Mouse (Mus musculus): ENCODE measurements at regions not wholly inside any gene's neighbourhood (a gene's known extent, or its start where the extent isn't known, plus 50 kb on each side); places are given as distances from the start of the nearest gene placed in this dataset.

GRCm38 (mm10) chr17:45910245-45910644 lies 121.9 kb downstream of the Vegfa start:
- WGBS = 87% methylated on average over 3 of the region's 3 CpGs
- no peak overlapping the region for H3K4me3 ChIP-seq (ENCODE audit: low read depth, low read length)
- no peaks in the 10 kb centered on the region for H3K4me1 ChIP-seq (replicated peaks; ENCODE audit: control insufficient read depth, insufficient read depth, low read length)
- no peak for ATAC-seq (replicated peaks; ENCODE audit: low FRiP score, low TSS enrichment, low read depth)
- no peak overlapping the region for H3K9ac ChIP-seq (ENCODE audit: low read length)
- no peak overlapping the region for H3K27ac ChIP-seq (ENCODE audit: low read depth)
- H3K36me3 ChIP-seq (ENCODE audit: control insufficient read depth, insufficient read depth, low read length) = no peaks in the 10 kb centered on the region
- no peaks in the 10 kb centered on the region for H3K9me3 ChIP-seq (ENCODE audit: control insufficient read depth, low read length)
- DNase-seq (ENCODE audit: low spot score) = no peak
- H3K27me3 ChIP-seq (replicated peaks; ENCODE audit: control insufficient read depth, insufficient read depth, low read length) = no peaks in the 10 kb centered on the region
- H3K4me2 ChIP-seq (ENCODE audit: low read length) = no peak overlapping the region

GRCm38 (mm10) chr17:45907587-45907986 lies 124.6 kb downstream of the Vegfa start:
- no peak overlapping the region for H3K4me2 ChIP-seq (ENCODE audit: low read length)
- H3K9ac ChIP-seq (ENCODE audit: low read length) = no peak overlapping the region
- no peak overlapping the region for H3K27ac ChIP-seq (ENCODE audit: low read depth)
- H3K4me1 ChIP-seq (replicated peaks; ENCODE audit: control insufficient read depth, insufficient read depth, low read length) = no peaks in the 10 kb centered on the region
- no peak for DNase-seq (ENCODE audit: low spot score)
- no peaks in the 10 kb centered on the region for H3K36me3 ChIP-seq (ENCODE audit: control insufficient read depth, insufficient read depth, low read length)
- WGBS = 69% methylated on average over 11 of the region's 11 CpGs
- H3K4me3 ChIP-seq (ENCODE audit: low read depth, low read length) = no peak overlapping the region
- ATAC-seq (replicated peaks; ENCODE audit: low FRiP score, low TSS enrichment, low read depth) = no peak
- H3K9me3 ChIP-seq (ENCODE audit: control insufficient read depth, low read length) = no peaks in the 10 kb centered on the region
- H3K27me3 ChIP-seq (replicated peaks; ENCODE audit: control insufficient read depth, insufficient read depth, low read length) = no peaks in the 10 kb centered on the region

- no peaks in the 10 kb centered on the region for H3K4me1 ChIP-seq (replicated peaks; ENCODE audit: control insufficient read depth, insufficient read depth, low read length)
- H3K27ac ChIP-seq (ENCODE audit: low read depth) = no peak overlapping the region
- H3K36me3 ChIP-seq (ENCODE audit: control insufficient read depth, insufficient read depth, low read length) = no peaks in the 10 kb centered on the region
- WGBS = 65% methylated on average over 7 of the region's 7 CpGs
- no peak overlapping the region for H3K4me2 ChIP-seq (ENCODE audit: low read length)
- H3K4me3 ChIP-seq (ENCODE audit: low read depth, low read length) = no peak overlapping the region
- no peak for DNase-seq (ENCODE audit: low spot score)
- H3K9ac ChIP-seq (ENCODE audit: low read length) = no peak overlapping the region
- no peaks in the 10 kb centered on the region for H3K9me3 ChIP-seq (ENCODE audit: control insufficient read depth, low read length)
- H3K27me3 ChIP-seq (replicated peaks; ENCODE audit: control insufficient read depth, insufficient read depth, low read length) = no peaks in the 10 kb centered on the region
- no peak for ATAC-seq (replicated peaks; ENCODE audit: low FRiP score, low TSS enrichment, low read depth)
Observed at GRCm38 (mm10) chr17:45905596-45905995, 126.6 kb downstream of the Vegfa start.

GRCm38 (mm10) chr17:45904251-45904650 lies 127.9 kb downstream of the Vegfa start:
- ATAC-seq (replicated peaks; ENCODE audit: low FRiP score, low TSS enrichment, low read depth) = no peak
- 78% methylated on average over 4 of the region's 4 CpGs for WGBS

GRCm38 (mm10) chr17:45903294-45903693 lies 128.9 kb downstream of the Vegfa start:
- H3K4me2 ChIP-seq (ENCODE audit: low read length) = no peak overlapping the region
- H3K27me3 ChIP-seq (replicated peaks; ENCODE audit: control insufficient read depth, insufficient read depth, low read length) = no peaks in the 10 kb centered on the region
- no peak overlapping the region for H3K4me3 ChIP-seq (ENCODE audit: low read depth, low read length)
- peaks cover 3% of the 10 kb centered on the region; the same call in 1 of the 2 replicates for H3K9me3 ChIP-seq (ENCODE audit: control insufficient read depth, low read length)
- no peaks in the 10 kb centered on the region for H3K36me3 ChIP-seq (ENCODE audit: control insufficient read depth, insufficient read depth, low read length)
- no peak overlapping the region for H3K27ac ChIP-seq (ENCODE audit: low read depth)
- WGBS = 92% methylated on average over 9 of the region's 9 CpGs
- no peaks in the 10 kb centered on the region for H3K4me1 ChIP-seq (replicated peaks; ENCODE audit: control insufficient read depth, insufficient read depth, low read length)
- DNase-seq (ENCODE audit: low spot score) = no peak
- no peak overlapping the region for H3K9ac ChIP-seq (ENCODE audit: low read length)
- no peak for ATAC-seq (replicated peaks; ENCODE audit: low FRiP score, low TSS enrichment, low read depth)

More at GRCm38 (mm10) chr17:45904251-45904650, 127.9 kb downstream of the Vegfa start:
- Histone ChIP-seq H3K9me3 (ENCODE audit: control insufficient read depth, low read length) (peaks cover 2% of the 10 kb centered on the region; the same call in 1 of the 2 replicates), H3K4me3 (ENCODE audit: low read depth, low read length) (no peak overlapping the region), H3K9ac (ENCODE audit: low read length) (no peak overlapping the region), H3K4me2 (ENCODE audit: low read length) (no peak overlapping the region), H3K36me3 (ENCODE audit: control insufficient read depth, insufficient read depth, low read length) (no peaks in the 10 kb centered on the region), H3K27ac (ENCODE audit: low read depth) (no peak overlapping the region), H3K4me1 (replicated peaks; ENCODE audit: control insufficient read depth, insufficient read depth, low read length) (no peaks in the 10 kb centered on the region), H3K27me3 (replicated peaks; ENCODE audit: control insufficient read depth, insufficient read depth, low read length) (no peaks in the 10 kb centered on the region)
- DNase-seq (ENCODE audit: low spot score) = no peak

GRCm38 (mm10) chr17:45902668-45903067 lies 129.5 kb downstream of the Vegfa start:
- H3K9ac ChIP-seq (ENCODE audit: low read length) = no peak overlapping the region
- H3K4me3 ChIP-seq (ENCODE audit: low read depth, low read length) = no peak overlapping the region
- DNase-seq (ENCODE audit: low spot score) (no peak), ATAC-seq (replicated peaks; ENCODE audit: low FRiP score, low TSS enrichment, low read depth) (no peak)
- H3K27me3 ChIP-seq (replicated peaks; ENCODE audit: control insufficient read depth, insufficient read depth, low read length) = no peaks in the 10 kb centered on the region
- no peak overlapping the region for H3K4me2 ChIP-seq (ENCODE audit: low read length)
- H3K4me1 ChIP-seq (replicated peaks; ENCODE audit: control insufficient read depth, insufficient read depth, low read length) = no peaks in the 10 kb centered on the region
- no peak overlapping the region for H3K27ac ChIP-seq (ENCODE audit: low read depth)
- H3K36me3 ChIP-seq (ENCODE audit: control insufficient read depth, insufficient read depth, low read length) = no peaks in the 10 kb centered on the region
- peaks cover 3% of the 10 kb centered on the region; the same call in 1 of the 2 replicates for H3K9me3 ChIP-seq (ENCODE audit: control insufficient read depth, low read length)
- 92% methylated on average over 7 of the region's 7 CpGs for WGBS

GRCm38 (mm10) chr17:45896922-45897302 lies 135.3 kb downstream of the Vegfa start:
- no peak overlapping the region for H3K4me2 ChIP-seq (ENCODE audit: low read length)
- H3K27me3 ChIP-seq (replicated peaks; ENCODE audit: control insufficient read depth, insufficient read depth, low read length) = no peaks in the 10 kb centered on the region
- H3K27ac ChIP-seq (ENCODE audit: low read depth) = no peak overlapping the region
- WGBS = 73% methylated on average over 4 of the region's 4 CpGs
- no peak for DNase-seq (ENCODE audit: low spot score)
- peaks cover 3% of the 10 kb centered on the region; the same call in 1 of the 2 replicates for H3K9me3 ChIP-seq (ENCODE audit: control insufficient read depth, low read length)
- H3K4me3 ChIP-seq (ENCODE audit: low read depth, low read length) = no peak overlapping the region
- H3K9ac ChIP-seq (ENCODE audit: low read length) = no peak overlapping the region
- peaks cover 6% of the 10 kb centered on the region for H3K4me1 ChIP-seq (replicated peaks; ENCODE audit: control insufficient read depth, insufficient read depth, low read length)
- H3K36me3 ChIP-seq (ENCODE audit: control insufficient read depth, insufficient read depth, low read length) = no peaks in the 10 kb centered on the region
- no peak for ATAC-seq (replicated peaks; ENCODE audit: low FRiP score, low TSS enrichment, low read depth)

GRCm38 (mm10) chr17:45896142-45896921 lies 135.8 kb downstream of the Vegfa start:
- Histone ChIP-seq H3K4me3 (ENCODE audit: low read depth, low read length) (no peak overlapping the region), H3K27me3 (replicated peaks; ENCODE audit: control insufficient read depth, insufficient read depth, low read length) (no peaks in the 10 kb centered on the region), H3K4me2 (ENCODE audit: low read length) (no peak overlapping the region), H3K9ac (ENCODE audit: low read length) (no peak overlapping the region), H3K36me3 (ENCODE audit: control insufficient read depth, insufficient read depth, low read length) (no peaks in the 10 kb centered on the region), H3K4me1 (replicated peaks; ENCODE audit: control insufficient read depth, insufficient read depth, low read length) (peaks cover 6% of the 10 kb centered on the region), H3K9me3 (ENCODE audit: control insufficient read depth, low read length) (peaks cover 3% of the 10 kb centered on the region; the same call in 1 of the 2 replicates), H3K27ac (ENCODE audit: low read depth) (no peak overlapping the region)
- ATAC-seq (replicated peaks; ENCODE audit: low FRiP score, low TSS enrichment, low read depth) (no peak), DNase-seq (ENCODE audit: low spot score) (no peak)
- WGBS = 58% methylated on average over 12 of the region's 12 CpGs

GRCm38 (mm10) chr17:45894166-45894565 lies 138.0 kb downstream of the Vegfa start:
- ATAC-seq (replicated peaks; ENCODE audit: low FRiP score, low TSS enrichment, low read depth) = no peak
- WGBS = 86% methylated on average over 5 of the region's 5 CpGs

More at GRCm38 (mm10) chr17:45894166-45894565, 138.0 kb downstream of the Vegfa start:
- Histone ChIP-seq H3K4me1 (replicated peaks; ENCODE audit: control insufficient read depth, insufficient read depth, low read length) (peaks cover 6% of the 10 kb centered on the region), H3K9ac (ENCODE audit: low read length) (no peak overlapping the region), H3K27ac (ENCODE audit: low read depth) (no peak overlapping the region), H3K9me3 (ENCODE audit: control insufficient read depth, low read length) (peaks cover under 1% of the 10 kb centered on the region; the same call in 1 of the 2 replicates), H3K27me3 (replicated peaks; ENCODE audit: control insufficient read depth, insufficient read depth, low read length) (no peaks in the 10 kb centered on the region), H3K36me3 (ENCODE audit: control insufficient read depth, insufficient read depth, low read length) (no peaks in the 10 kb centered on the region), H3K4me3 (ENCODE audit: low read depth, low read length) (no peak overlapping the region), H3K4me2 (ENCODE audit: low read length) (no peak overlapping the region)
- no peak for DNase-seq (ENCODE audit: low spot score)

Data from intestine, embryonic 14.5 days (tissue).